Mouse (Mus musculus): Measurements from ENCODE around the gene Cul7. TPM values are rescaled to one million over a fixed set of nuclear protein-coding genes. Genes with fewer than 3 reads are reported as not detected.

Gene Cul7
- polyA plus RNA-seq (2017; shearing (Covaris generic)) = 1 to 10 TPM; 5.3 to 7.8 TPM

DNA sequence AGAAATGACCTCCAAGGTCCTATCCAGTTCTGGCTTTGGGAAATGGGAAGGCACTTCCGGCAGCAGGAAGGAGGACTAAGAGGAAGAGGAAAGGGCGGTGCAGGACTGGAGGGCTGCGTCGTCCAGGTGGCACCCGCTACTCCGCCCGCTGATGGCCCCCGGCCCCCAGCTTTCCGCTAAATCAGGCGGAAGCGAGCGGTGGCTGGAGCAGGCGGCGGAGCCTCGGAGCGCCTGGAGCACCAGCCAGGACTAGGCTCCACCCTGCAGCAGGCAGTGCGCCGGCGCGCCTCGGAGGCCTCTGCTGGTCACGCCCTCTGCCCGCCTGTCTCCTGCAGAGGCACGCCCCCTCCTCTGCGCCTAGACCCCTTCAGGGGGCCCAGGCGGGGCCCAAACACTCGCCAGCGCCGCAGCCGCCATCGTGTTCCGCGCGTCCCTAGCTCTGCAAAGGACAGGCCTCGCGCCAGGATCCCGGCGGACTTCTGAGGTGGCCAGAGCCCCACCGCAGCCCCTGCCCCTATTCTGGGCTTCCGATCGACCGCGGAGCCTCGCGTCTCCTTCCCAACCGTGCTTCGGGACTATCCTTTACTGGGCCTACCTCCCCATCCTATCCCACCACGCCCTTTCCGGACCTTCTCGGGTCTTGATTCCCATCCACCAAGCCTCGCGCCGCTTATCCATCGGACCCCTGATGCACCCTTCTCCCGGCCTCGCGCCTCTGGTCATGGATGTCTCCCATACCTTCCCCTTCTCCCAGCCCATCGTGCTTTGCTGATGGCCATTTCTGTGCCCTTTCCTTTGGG is at the start of gene Cul7:
Cul7 (plus strand) TSS at position 106 of the 800 bp plus-strand sequence.

GRCm38 (mm10) chr17:46628791-46629684 is 21.1 kb upstream of the Cul7 start, which contains the start of gene Ptk7:
Gene Ptk7 (minus strand): TSS chr17:46629504.

DNA sequence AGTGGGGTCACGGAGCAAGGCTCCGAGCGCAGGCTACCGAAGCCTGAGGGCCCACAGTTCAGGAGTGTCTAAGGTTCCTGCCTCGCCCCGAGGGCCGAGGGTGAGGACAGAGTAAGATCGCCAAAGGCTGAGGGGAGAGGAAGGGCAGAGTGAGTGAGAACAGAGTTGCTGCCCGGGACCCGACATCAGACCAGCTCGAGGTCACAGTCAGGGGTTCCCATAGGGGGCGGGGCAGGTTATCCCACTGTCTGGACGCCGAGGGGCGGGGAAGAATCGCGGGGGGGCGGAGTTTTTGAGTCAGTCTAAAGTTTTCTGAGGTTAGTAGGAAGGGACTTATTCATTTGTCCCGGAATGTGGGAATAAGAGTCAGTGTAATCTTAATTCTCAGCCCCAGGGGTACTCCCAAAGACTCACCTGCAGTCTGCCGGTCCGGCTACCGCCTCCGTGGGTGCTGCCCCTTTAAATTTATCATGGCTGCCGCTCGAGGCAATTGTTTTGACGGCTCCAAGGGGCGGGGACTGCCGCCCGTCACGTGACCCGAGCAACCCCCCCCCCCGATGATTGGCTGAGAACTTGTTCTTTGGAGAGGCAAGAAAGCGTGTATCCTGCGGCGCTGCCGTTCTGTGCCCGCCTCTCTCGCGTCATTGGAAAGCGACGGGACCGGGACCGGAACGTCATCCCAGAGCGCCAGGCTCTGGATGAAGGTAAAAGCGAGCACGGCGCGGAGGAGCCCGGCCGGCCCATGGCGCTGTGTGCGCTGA is 4.4 kb upstream of the Cul7 start, which contains the start of the genes Klc4 and Mrpl2:
Klc4 (minus strand) TSS at position 462 of the 761 bp plus-strand sequence.
Mrpl2 (plus strand) TSS at position 669 of the 761 bp plus-strand sequence.

GRCm38 (mm10) chr17:46673850-46674529 is 23.9 kb downstream of the Cul7 start, which contains the start of gene Rrp36:
Gene Rrp36 (minus strand): TSS chr17:46674352.

DNA sequence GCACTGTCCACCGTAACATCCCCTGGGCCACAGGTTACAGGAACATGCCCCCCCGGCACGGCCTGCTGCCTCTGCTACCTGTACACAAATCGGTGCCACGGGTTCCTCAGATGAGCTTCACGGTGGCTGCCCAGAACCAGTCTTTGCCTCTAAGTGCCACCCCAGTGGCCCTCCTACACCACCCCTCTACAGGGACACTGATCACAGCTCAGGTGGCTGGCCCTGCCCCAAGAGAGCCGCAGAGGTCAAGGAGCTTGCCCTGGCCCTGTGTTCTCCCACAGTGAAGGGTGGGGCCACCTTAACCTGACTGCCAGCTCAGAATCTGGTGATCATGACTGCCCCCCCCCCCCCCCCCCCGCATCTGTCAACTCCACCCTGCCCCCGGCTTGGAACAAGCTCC is 28.3 kb downstream of the Cul7 start, which contains the start of gene Mea1:
Mea1 (plus strand) TSS at position 378 of the 400 bp plus-strand sequence.

GRCm38 (mm10) chr17:46680760-46681373 is 30.7 kb downstream of the Cul7 start, which contains the start of gene Klhdc3:
Gene Klhdc3 (minus strand): TSS chr17:46680914.

GRCm38 (mm10) chr17:46704887-46705835 is 55.0 kb downstream of the Cul7 start, which contains the start of gene Ppp2r5d:
Gene Ppp2r5d (minus strand): TSS chr17:46705111.

DNA sequence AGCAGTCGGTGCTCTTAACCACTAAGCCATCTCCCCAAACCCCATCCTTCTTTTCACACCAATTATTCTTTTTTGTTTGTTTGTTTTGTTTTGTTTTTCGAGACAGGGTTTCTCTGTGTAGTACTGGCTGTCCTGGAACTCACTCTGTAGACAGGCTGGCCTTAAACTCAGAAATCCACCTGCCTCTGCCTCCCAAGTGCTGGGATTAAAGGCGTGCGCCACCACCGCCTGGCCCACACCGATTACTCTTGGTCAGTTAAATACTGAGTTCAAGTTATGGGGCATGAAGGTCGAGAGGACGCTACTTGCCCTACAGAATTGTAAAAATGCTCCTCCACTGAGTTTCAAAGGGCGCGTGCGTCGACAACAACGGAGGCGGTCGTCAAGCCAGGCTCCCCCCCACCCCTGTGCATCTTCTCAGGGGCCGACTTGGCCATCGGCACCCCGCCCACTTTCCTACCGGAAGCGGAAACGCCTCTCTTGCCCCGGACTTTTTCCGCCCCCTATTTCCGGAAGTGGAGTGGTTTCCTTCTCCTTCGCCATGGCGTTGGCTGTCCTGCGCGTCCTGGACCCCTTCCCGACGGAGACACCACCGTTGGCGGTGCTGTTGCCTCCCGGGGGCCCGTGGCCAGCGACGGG is 60.9 kb downstream of the Cul7 start, which contains the start of gene Pex6:
Pex6 (plus strand) TSS at position 505 of the 639 bp plus-strand sequence.

Other genes starting within 250 kb of the Cul7 start
- gene Crip3, start 221.4 kb upstream of the Cul7 start, polyA plus RNA-seq (2017; shearing (Covaris generic)) = under 1 TPM in 1 of 2 experiments, not detected in 1; 0.18 TPM
- gene Slc22a7, start 211.9 kb upstream of the Cul7 start, polyA plus RNA-seq (2017; shearing (Covaris generic)) = not detected
- gene Ttbk1, start 162.7 kb upstream of the Cul7 start, polyA plus RNA-seq (2017; shearing (Covaris generic)) = under 1 TPM; 0.23 to 0.81 TPM
- 1 to 10 TPM; 2.9 to 5.3 TPM for gene Dnph1, start 153.6 kb upstream of the Cul7 start, polyA plus RNA-seq (2017; shearing (Covaris generic))
- gene Cul9, start 103.9 kb upstream of the Cul7 start, polyA plus RNA-seq (2017; shearing (Covaris generic)) = 1 to 10 TPM; 1.3 to 5.6 TPM
- gene Srf, start 94.2 kb upstream of the Cul7 start, polyA plus RNA-seq (2017; shearing (Covaris generic)) = 10 to 100 TPM; 22.6 to 41.9 TPM
- gene Ptk7, start 20.8 kb upstream of the Cul7 start, polyA plus RNA-seq (2017; shearing (Covaris generic)) = under 1 TPM in 1 of 2 experiments, not detected in 1; 0.22 TPM
- gene Klc4, start 4.3 kb upstream of the Cul7 start, polyA plus RNA-seq (2017; shearing (Covaris generic)) = 10 to 100 TPM; 13.7 to 24.2 TPM
- 10 to 100 TPM; 27.8 to 61.8 TPM for gene Mrpl2, start 4.1 kb upstream of the Cul7 start, polyA plus RNA-seq (2017; shearing (Covaris generic))
- gene Rrp36, start 24.0 kb downstream of the Cul7 start, polyA plus RNA-seq (2017; shearing (Covaris generic)) = 10 to 100 TPM; 55.5 to 71.6 TPM
- 100 to 1,000 TPM; 158 to 160 TPM for gene Mea1, start 28.5 kb downstream of the Cul7 start, polyA plus RNA-seq (2017; shearing (Covaris generic))
- gene Klhdc3, start 30.6 kb downstream of the Cul7 start, polyA plus RNA-seq (2017; shearing (Covaris generic)) = 10 to 100 TPM; 63.8 to 76.3 TPM
- 10 to 100 TPM; 66.0 to 83.4 TPM for gene Ppp2r5d, start 54.8 kb downstream of the Cul7 start, polyA plus RNA-seq (2017; shearing (Covaris generic))
- 10 to 100 TPM; 19.5 to 32.7 TPM for gene Pex6, start 61.1 kb downstream of the Cul7 start, polyA plus RNA-seq (2017; shearing (Covaris generic))
- gene Gnmt, start 78.8 kb downstream of the Cul7 start, polyA plus RNA-seq (2017; shearing (Covaris generic)) = under 1 TPM in 1 of 2 experiments, not detected in 1; 0.55 TPM
- gene Cnpy3, start 101.9 kb downstream of the Cul7 start, polyA plus RNA-seq (2017; shearing (Covaris generic)) = 10 to 100 TPM; 40.8 to 41.1 TPM
- gene Ptcra, start 113.4 kb downstream of the Cul7 start, polyA plus RNA-seq (2017; shearing (Covaris generic)) = not detected
- 10 to 100 TPM; 26.5 to 56.7 TPM for gene 2310039H08Rik, start 122.3 kb downstream of the Cul7 start, polyA plus RNA-seq (2017; shearing (Covaris generic))
- 100 to 1,000 TPM; 123 to 130 TPM for gene Rpl7l1, start 132.3 kb downstream of the Cul7 start, polyA plus RNA-seq (2017; shearing (Covaris generic))
- 10 to 100 TPM; 17.0 to 27.2 TPM for gene Bicral, start 208.1 kb downstream of the Cul7 start, polyA plus RNA-seq (2017; shearing (Covaris generic))
- gene Tbcc, start 240.3 kb downstream of the Cul7 start, polyA plus RNA-seq (2017; shearing (Covaris generic)) = 10 to 100 TPM; 53.4 to 55.7 TPM